Mouse (Mus musculus) adrenal gland, postnatal 25 days (tissue): ENCODE data around the gene Mpg. TPM values are rescaled to one million over a fixed set of nuclear protein-coding genes. Genes with fewer than 3 reads are reported as not detected.
"Not testable (repeated sequence)": the region's sequence is repeated elsewhere in the genome, so short reads cannot be mapped to it uniquely, and the experiment has no call there.

Experiments used
- DNase-seq: peaks from one replicate; pipeline ENCODE4 v3.0.0; 2021; ENCODE audit warnings: mixed read lengths
- long read RNA-seq: library from polyadenylated mRNA; stranded (forward); transcript quantifications from one replicate; pipeline ENCODE4 v2.0.0, GENCODE M21; 2021
- total RNA-seq: library from RNA; stranded (reverse); gene quantifications from 2 replicates; pipeline ENCODE4 v1.2.3, GENCODE M21; 2021

The Mpg gene
- total RNA-seq, result 18.5 and 22.9 TPM in 2 replicates
- long read RNA-seq, transcript Mpg-201 (4 exons, 1,737 nt), result major isoform, 25 of 36 reads
- long read RNA-seq, partial matches to known transcripts, result 0 of 36 reads
- long read RNA-seq, other reads (novel, unspliced or antisense), result 11 of 36 reads

DNA sequence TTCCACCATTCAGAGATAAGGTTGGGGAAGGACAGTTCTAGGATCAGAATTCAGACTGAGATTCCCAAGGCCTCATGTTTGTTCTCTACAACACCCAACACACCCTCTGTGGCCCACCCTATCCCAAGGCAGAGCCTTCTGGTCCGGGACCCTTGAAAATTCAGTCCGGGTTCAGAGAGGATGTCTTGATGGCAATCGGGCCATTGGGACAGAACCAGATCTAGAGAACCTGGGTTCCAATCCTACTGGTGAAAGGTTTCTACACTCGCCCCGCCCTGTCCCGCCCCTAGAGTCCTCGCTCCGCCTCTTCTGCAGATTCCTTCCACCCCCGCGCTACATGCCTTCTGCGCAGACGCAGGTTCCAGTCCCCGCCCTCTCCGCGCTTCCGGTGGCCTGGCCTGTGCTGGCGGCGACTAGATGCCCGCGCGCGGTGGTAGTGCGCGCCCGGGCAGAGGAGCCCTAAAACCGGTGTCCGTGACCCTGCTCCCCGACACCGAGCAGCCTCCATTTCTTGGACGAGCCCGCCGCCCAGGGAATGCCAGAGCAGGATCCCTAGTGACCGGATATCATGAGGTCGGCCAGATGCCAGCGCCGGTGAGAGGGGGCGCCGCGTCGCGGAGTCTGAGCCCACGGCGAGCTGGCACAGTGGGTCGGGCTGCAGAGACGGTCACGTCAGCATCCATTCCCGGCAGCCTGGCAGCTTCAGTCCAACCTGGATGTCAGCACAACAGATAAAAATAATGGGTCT is at the start of gene Mpg:
Mpg (plus strand) TSS at position 382 of the 748 bp plus-strand sequence.
- peak; percentile 92 for DNase-seq

GRCm38 (mm10) chr11:32178506-32178905 is 47.8 kb upstream of the Mpg start:
- no peak for DNase-seq

- no peak for DNase-seq
Measured at GRCm38 (mm10) chr11:32181246-32181645, 45.1 kb upstream of the Mpg start.

GRCm38 (mm10) chr11:32181973-32182868 is 44.1 kb upstream of the Mpg start:
- DNase-seq, result peak; percentile 78

GRCm38 (mm10) chr11:32184469-32184868 is 41.8 kb upstream of the Mpg start:
- DNase-seq, result no peak

DNA sequence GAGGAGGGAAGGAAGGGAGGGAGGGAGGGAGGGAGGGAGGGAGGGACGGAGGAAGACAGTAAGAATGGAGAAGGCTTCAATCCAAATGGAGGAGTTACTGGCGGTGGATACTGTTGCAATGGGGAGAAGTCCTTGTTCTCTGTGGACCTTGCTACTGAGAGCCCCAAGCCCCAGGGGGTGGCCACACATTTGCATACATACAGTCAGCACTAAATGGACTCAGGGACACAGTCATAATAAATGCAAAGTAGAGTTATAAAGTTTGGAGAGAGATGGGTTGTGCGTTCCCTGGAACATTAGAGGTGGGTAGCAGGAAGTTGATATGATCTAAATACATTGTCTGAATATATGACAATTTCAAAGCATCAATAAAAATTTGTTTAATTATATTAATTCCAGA is 40.3 kb upstream of the Mpg start:
- no peak for DNase-seq

DNA sequence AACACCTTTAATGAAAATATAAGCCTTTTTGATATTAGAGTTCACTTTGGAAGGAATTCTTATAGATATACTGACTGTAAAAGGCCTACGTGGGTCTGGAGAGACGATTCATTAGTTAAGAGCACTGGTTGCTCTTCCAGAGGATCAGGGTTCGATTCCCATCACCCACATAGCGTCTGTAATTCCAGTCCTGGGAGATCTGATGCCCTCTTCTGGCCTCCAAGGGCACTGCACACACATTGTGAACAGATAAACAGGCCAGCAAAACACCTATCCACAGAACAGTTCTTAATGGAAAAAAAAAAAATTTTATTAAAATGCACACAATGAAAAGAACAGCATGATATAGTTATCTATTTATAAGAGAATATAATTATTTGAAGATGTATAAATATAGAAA is 39.0 kb upstream of the Mpg start:
- no peak for DNase-seq

GRCm38 (mm10) chr11:32188881-32189280 is 37.4 kb upstream of the Mpg start:
- DNase-seq, result no peak

DNA sequence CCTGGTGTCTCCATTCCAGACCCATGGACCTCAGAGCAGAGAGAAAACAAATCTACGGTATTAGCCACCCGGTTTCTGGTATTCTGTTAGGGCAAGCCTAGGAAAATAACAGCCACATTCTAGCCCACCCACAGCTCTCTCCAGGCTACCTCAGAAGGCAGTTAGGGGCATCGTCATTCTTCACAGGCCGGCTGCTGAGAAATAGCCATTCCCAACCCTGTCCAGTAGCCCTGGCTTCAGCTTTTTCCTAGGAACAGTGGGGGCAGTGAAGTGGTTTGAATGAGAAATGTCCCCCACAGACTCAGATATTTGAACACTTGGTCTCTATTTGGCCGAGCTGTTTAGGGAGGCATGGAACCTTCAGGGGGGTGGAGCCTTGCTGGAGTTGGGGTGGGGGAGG is 36.9 kb upstream of the Mpg start:
- no peak for DNase-seq

- DNase-seq, result no peak
Measured at GRCm38 (mm10) chr11:32190119-32190518, 36.2 kb upstream of the Mpg start.

DNA sequence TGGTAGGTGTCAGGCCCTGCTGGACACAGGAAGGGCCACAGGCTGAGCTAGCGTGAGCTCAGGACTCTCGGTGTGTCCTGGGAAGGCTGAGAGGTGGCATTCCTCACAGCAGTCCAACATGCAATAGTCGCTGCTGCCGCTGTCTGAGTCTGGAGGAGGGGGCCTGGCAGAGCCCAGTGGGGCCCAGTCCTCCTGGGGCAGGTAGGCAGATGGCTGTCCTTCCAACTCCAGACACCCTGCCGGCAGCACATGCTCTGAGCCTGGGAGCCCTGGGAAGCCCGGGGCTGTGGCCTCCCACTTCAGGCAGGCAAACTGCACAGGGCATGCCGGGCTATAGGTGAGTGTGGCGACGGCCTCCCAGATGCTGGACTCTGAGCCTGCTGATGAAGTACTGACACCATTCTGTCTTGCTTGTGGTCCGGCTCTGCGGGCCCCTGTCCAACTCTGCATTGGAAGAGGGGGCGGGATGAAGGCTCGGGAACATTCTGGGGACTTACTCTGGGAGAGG is 35.6 kb upstream of the Mpg start:
- no peak for DNase-seq

GRCm38 (mm10) chr11:32193156-32193555 is 33.1 kb upstream of the Mpg start:
- no peak for DNase-seq

DNA sequence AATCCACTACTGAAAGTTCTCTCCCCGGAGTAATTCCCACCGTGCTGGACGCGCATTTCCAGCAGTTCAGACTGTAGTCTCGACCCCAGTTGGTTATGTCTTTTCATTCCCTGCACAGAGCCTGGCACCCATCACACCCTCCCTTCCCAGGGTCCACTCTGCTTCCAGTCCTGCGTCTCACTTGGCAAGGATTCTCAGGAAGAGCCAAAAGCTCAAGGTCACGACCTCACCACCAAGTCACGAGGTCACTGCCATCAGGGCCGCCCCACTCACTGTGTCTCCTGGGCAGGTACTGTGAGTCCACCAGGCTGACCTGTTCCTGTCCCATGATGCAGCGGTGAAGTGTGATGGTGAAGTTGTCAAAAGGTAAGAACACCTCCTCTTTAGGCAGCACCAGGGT is 32.2 kb upstream of the Mpg start:
- no peak for DNase-seq

DNA sequence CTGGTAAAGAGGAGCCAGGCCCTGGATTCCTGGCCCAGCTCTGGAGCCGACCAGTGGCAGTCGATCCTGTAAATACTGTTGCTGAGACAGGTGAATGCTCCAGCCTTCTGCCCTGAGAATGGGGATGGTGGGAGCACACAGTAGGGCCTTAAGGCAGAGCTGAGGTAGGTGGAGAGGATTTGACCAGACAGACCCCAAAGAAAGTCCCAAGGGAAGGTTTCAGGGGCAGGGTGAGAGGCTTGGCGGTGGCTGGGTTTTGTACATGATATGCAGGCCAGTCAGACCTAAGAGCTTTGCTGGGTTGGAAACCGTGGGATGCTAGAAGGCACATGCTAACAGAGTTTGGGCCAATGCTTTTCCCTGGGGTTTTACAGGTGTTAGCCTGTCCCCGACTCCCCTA is 31.7 kb upstream of the Mpg start:
- no peak for DNase-seq

GRCm38 (mm10) chr11:32195867-32196540 is 30.3 kb upstream of the Mpg start:
- DNase-seq, result no peak

- no peak for DNase-seq
Measured at GRCm38 (mm10) chr11:32196727-32197126, 29.6 kb upstream of the Mpg start.

DNA sequence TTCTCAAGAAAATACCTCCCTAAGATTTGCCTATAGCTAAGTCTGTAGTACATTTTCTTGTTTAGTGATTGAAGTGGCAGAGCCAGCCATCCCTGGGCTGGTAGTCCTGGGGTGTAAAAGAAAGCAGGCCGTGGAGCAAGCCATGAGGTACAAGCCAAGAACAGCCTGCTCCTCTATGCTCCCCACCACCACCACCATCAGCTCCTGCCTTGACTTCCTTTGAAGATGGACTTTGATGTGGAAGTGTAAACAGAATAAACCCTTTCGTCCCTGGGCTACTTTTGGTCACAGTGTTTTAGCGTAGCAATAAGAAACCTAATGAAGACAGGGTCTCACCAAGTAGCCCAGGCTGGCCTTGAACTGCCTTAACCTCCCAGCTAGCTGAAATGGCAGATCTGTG is 28.5 kb upstream of the Mpg start:
- DNase-seq, result no peak

DNA sequence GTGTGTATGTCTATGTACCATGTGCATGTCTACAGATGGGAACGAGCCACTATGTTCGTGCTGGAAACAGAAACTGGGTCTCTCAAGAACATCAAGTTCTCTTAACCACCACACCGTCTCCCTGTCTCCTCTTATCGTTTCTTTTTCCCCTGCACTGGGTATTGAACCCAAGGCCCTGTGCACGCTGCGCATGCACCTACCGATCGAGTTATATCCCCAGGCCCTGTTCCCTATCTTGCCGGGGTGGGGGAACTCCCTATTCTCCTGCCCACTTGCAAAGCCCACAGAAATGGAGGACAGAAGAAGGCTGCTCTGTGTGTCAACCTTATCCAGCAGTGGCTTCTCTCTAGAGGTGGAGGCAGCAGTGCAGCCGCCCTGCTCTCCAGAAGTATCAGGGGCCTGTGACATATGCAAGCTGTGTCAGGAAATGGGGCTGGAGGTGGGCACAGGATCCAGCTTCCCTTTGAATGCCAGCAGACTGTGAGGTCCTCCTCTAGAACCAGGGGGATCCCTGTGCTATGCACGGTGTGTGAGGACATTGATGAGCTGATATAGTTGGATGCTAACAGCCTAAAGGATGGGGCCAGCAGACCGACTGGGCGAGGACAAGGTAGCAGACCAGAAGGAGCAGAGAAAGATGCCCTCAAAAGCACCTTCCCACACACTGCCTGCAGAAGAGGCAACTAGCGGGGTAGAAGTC is 27.9 kb upstream of the Mpg start:
- no peak for DNase-seq

GRCm38 (mm10) chr11:32199230-32199629 is 27.1 kb upstream of the Mpg start:
- DNase-seq, result no peak

DNA sequence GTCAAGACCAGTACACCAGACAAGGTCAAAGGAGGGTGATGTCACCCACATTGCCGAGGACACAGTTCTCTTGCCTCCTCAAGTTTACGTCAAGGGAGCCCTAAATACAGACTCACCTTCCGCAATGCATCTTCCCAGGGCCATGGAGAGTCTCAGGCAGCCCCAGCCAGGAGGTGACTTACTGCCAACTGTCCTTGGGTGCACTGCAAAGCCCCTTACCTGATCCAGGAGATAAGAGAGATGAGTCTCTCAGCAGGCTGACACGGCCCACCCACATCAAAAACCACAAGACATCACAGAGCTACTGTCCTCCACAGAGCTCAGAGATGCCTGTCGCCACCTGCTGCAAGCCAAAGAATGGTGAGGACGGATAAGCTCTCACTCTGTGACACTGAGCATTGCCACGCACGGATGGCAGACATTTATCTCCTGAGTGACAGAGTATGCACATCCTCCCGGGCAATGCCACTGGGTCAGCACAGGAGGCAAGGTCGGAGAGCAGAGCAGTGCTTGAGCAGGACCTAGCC is 26.2 kb upstream of the Mpg start, which contains the start of gene Il9r:
Il9r (minus strand) TSS at position 205 of the 527 bp plus-strand sequence.
- DNase-seq, result no peak

- not testable (repeated sequence) for DNase-seq
Measured at GRCm38 (mm10) chr11:32200992-32201391, 25.3 kb upstream of the Mpg start.
